Mouse (Mus musculus) midbrain, embryonic 16.5 days (tissue): ENCODE results near the gene Map2k3. TPM values are rescaled to one million over a fixed set of nuclear protein-coding genes. Genes with fewer than 3 reads are reported as not detected.

Experiments
- ATAC-seq: fragments of 200-750 bp; cut with Nextera tagmentation; 2 replicates; pipeline ENCODE4 v1.8.0; 2017; ENCODE audit warnings: moderate TSS enrichment
- H3K27ac ChIP-seq: fragments of 300-500 bp; sonication (generic); 2 replicates; pipeline ENCODE4 v1.5.1; 2014; ENCODE audit warnings: mild to moderate bottlenecking, low read length, mixed read lengths
- H3K27me3 ChIP-seq: fragments of 300-500 bp; sonication (generic); 2 replicates; pipeline ENCODE4 v1.6.1; 2014; ENCODE audit warnings: low read depth, low read length, mixed read lengths; ENCODE audit not compliant: control insufficient read depth, insufficient read depth
- H3K36me3 ChIP-seq: fragments of 300-500 bp; sonication (generic); 2 replicates; pipeline ENCODE4 v1.6.1; 2014; ENCODE audit warnings: mild to moderate bottlenecking, low read length, moderate library complexity, mixed read lengths; ENCODE audit not compliant: control insufficient read depth, insufficient read depth
- H3K4me1 ChIP-seq: fragments of 300-500 bp; sonication (generic); 2 replicates; pipeline ENCODE4 v1.6.1; 2014; ENCODE audit warnings: mild to moderate bottlenecking, low read length, mixed read lengths; ENCODE audit not compliant: control insufficient read depth, insufficient read depth
- H3K4me2 ChIP-seq: fragments of 300-500 bp; sonication (generic); 2 replicates; pipeline ENCODE4 v1.6.1; 2014; ENCODE audit warnings: mild to moderate bottlenecking, low read length, mixed read lengths
- H3K4me3 ChIP-seq: fragments of 300-500 bp; sonication (generic); 2 replicates; pipeline ENCODE4 v1.5.1; 2014; ENCODE audit warnings: low read depth, mild to moderate bottlenecking, low read length, moderate library complexity, mixed read lengths
- H3K9ac ChIP-seq: fragments of 300-500 bp; sonication (generic); 2 replicates; pipeline ENCODE4 v1.6.1; 2014; ENCODE audit warnings: low read depth, low read length, mixed read lengths
- H3K9me3 ChIP-seq: fragments of 300-500 bp; sonication (generic); replicated peaks from 2 replicates; pipeline ENCODE4 v1.6.1; 2014; ENCODE audit warnings: mild to moderate bottlenecking, low read length, mixed read lengths; ENCODE audit not compliant: control insufficient read depth, poor library complexity, severe bottlenecking
- WGBS: fragments of 180-500 bp; shearing (Covaris S2); extraction: QIAGEN DNeasy Blood & Tissue Kit; methylation state at CpG from one replicate; pipeline ENCODE4 v1.1.7; 2014; 5-methylcytosine and 5-hydroxymethylcytosine counted together
- polyA plus RNA-seq: library from polyadenylated mRNA; unstranded; fragments of >200 nt; fragmentation: Nextera tagmentation; extraction: Ambion mirVana; gene quantifications from 2 replicates; pipeline ENCODE4 v1.2.1, GENCODE M21; 2015

Map2k3 gene
- polyA plus RNA-seq, 1 experiment from 2014 or later: 29.5 TPM

DNA sequence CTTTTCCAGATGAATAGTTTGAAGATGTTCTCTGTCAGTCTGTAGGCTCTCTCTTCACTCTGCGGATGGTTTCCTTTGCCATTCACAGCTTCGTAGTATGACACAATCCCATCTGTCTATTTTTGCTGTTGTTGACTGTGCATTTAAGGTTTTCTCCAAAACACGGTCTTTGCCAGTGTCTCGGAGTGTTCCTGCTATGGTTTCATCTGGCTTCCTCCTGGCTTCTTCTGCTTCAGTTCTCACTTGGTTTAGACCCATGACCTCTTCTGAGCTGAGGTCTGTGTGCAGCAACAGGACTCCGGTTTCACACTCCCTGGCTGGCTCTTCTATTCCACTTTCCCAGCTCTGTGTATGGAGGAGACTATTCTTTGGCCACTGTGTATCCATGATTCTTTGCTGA is 30.9 kb downstream of the Map2k3 start:
- H3K4me3 ChIP-seq: no peak overlapping the region
- H3K4me1 ChIP-seq: 0 out of 2 replicates have a peak, but pooled peaks cover 3% of the 10 kb centered on the region
- WGBS: 85% methylated on average over 5 of the region's 5 CpGs
- no peaks in the 10 kb centered on the region for H3K36me3 ChIP-seq
- H3K27ac ChIP-seq: no peak overlapping the region
- H3K9me3 ChIP-seq: no peaks in the 10 kb centered on the region
- no peak for ATAC-seq
- H3K27me3 ChIP-seq: no peaks in the 10 kb centered on the region
- no peak overlapping the region for H3K4me2 ChIP-seq
- H3K9ac ChIP-seq: no peak overlapping the region

DNA sequence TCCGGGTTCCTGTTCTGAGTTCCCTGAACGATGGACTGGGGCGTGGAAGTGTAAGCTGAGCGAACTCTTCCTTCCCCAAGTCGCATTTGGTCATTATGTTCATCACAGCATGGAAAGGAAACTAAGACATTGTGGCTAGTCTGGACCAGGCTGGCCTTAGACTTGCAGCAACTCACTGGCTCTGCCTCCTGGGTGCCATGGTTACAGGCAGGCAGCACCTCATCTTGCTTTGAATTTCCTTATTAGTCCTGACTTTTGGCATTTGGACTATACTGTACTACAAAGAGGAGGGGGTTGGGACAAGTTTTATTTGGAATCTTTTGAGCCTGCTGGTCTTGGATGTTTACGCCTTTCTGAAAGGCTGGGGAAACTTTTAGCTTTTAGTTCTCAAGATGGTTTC is 35.1 kb downstream of the Map2k3 start:
- no peaks in the 10 kb centered on the region for H3K36me3 ChIP-seq
- H3K4me2 ChIP-seq: no peak overlapping the region
- H3K27me3 ChIP-seq: no peaks in the 10 kb centered on the region
- ATAC-seq: no peak
- 57% methylated on average over 6 of the region's 6 CpGs for WGBS
- no peak overlapping the region for H3K9ac ChIP-seq
- 0 out of 2 replicates have a peak, but pooled peaks cover 3% of the 10 kb centered on the region for H3K4me1 ChIP-seq
- peaks cover 5% of the 10 kb centered on the region; the same call in 1 of the 2 replicates for H3K9me3 ChIP-seq
- H3K4me3 ChIP-seq: no peak overlapping the region
- no peak overlapping the region; the same call in 1 of the 2 replicates for H3K27ac ChIP-seq

DNA sequence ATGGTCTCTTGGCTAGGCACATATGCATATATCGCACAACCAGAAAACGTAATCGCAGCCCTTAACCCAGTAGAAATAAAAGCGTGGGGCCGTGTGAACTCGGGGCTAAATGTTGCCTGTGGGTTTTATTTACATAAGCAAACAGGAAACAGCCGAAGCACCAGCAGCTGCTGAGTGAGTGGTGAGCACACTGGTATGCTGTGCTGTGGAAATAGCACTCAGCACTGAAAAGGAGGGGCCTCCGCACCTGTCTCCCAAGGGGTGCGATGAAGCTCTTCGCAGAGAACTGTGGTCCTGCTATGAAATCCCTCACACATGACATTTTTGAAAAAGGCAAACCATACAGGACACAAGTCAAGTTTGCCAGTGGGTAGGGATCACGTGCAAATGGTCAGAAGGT is 43.3 kb downstream of the Map2k3 start:
- ATAC-seq: no peak
- H3K9ac ChIP-seq: no peak overlapping the region
- H3K4me2 ChIP-seq: no peak overlapping the region
- 83% methylated on average over 11 of the region's 11 CpGs for WGBS
- H3K4me3 ChIP-seq: no peak overlapping the region
- H3K27me3 ChIP-seq: no peaks in the 10 kb centered on the region
- H3K9me3 ChIP-seq: no peaks in the 10 kb centered on the region
- no peaks in the 10 kb centered on the region for H3K36me3 ChIP-seq
- H3K27ac ChIP-seq: no peak overlapping the region
- no peaks in the 10 kb centered on the region for H3K4me1 ChIP-seq

DNA sequence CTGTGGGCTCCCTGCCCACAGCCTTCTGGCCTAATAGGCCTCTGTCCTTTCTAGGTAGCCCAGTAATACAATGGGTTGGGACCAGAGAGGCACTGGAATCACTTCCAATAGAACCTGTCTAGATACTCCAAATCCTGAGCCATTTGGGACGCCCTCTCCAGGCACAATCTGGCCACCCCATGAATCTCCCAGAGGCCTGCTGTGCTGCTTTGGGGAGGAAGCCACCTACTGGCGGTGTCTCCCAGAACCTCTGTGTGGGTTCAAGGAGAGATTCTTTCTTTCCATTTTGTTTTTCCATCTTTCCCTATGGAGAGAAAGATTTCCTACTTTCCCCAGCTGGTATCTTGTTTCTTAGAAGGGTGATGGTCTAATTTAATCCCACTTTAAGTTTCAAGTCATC is 44.4 kb downstream of the Map2k3 start:
- Histone ChIP-seq H3K9ac (no peak overlapping the region), H3K4me2 (no peak overlapping the region), H3K27me3 (no peaks in the 10 kb centered on the region), H3K4me1 (no peaks in the 10 kb centered on the region), H3K4me3 (no peak overlapping the region), H3K9me3 (no peaks in the 10 kb centered on the region), H3K27ac (no peak overlapping the region), H3K36me3 (no peaks in the 10 kb centered on the region)
- WGBS: 68% methylated on average over 2 of the region's 2 CpGs
- no peak for ATAC-seq

DNA sequence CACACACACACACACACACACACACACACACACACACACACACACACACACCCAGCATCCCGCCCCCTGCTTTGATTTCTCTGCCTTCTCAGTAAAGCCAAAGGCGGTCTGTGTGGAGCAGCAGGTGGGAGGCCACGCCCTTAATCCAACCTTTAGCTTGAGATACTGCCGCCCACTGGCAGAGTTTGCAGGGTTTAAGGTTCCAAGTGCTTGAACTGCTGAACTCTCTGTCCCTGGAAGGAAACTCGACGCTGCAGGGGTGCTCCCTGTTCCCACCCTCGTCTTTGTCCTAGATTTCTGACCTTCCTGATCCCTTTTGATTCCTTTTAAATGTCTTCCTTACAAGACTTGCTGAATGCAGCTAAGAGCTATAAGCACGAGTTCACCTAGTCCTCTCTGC is 44.9 kb downstream of the Map2k3 start:
- WGBS: 9% methylated on average over 7 of the region's 8 CpGs
- no peaks in the 10 kb centered on the region for H3K36me3 ChIP-seq
- H3K4me3 ChIP-seq: no peak overlapping the region
- H3K9me3 ChIP-seq: no peaks in the 10 kb centered on the region
- no peak overlapping the region for H3K27ac ChIP-seq
- no peaks in the 10 kb centered on the region for H3K27me3 ChIP-seq
- no peak overlapping the region for H3K4me2 ChIP-seq
- no peaks in the 10 kb centered on the region for H3K4me1 ChIP-seq
- ATAC-seq: no peak
- H3K9ac ChIP-seq: no peak overlapping the region

DNA sequence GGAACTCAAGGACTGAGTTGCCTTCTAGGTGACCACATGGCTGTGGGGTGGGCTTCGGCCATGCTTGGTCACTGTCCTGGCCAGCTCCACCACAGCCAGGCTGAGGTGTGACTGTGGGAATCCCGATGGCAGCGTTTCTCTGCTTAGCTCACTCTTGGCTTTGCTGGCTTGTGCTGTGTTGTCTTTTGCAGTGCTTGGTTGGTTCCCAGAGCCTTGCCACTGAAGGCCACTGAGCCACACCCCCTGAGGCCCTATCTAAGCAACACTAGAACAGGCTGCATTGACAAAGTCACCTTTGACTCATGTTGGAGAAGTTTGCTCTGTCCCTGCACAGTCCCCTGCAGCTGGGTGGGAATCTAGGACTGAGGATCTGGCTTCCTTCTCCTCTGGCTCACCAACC is 45.3 kb downstream of the Map2k3 start:
- Histone ChIP-seq H3K27me3 (no peaks in the 10 kb centered on the region), H3K27ac (no peak overlapping the region), H3K4me1 (no peaks in the 10 kb centered on the region), H3K36me3 (no peaks in the 10 kb centered on the region), H3K9ac (no peak overlapping the region), H3K9me3 (no peaks in the 10 kb centered on the region), H3K4me2 (no peak overlapping the region), H3K4me3 (no peak overlapping the region)
- 45% methylated on average over 3 of the region's 3 CpGs for WGBS
- no peak for ATAC-seq

DNA sequence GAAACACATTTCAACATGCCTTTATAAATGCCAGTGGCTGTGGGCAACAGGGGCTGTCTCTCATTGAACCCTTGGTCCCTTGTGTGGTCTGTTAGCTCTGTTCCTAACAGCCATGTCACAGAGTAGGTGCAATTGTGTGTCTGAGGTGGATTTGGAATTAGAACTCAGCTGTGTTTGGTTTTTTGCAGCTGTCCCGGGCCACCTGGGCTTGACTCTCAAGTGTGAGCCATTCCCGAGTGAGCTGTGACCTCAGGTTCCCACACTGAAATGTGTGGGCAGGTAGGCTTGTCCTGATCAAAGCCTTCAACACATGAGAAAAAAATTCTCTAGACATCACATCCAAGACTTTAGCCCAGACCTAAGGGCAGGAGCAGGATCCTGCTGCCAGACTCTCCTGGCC is 46.8 kb downstream of the Map2k3 start:
- H3K4me2 ChIP-seq: no peak overlapping the region
- H3K27me3 ChIP-seq: no peaks in the 10 kb centered on the region
- H3K9ac ChIP-seq: no peak overlapping the region
- 81% methylated on average over 2 of the region's 2 CpGs for WGBS
- no peaks in the 10 kb centered on the region for H3K36me3 ChIP-seq
- H3K27ac ChIP-seq: no peak overlapping the region
- no peaks in the 10 kb centered on the region for H3K9me3 ChIP-seq
- no peak overlapping the region for H3K4me3 ChIP-seq
- no peak for ATAC-seq
- no peaks in the 10 kb centered on the region for H3K4me1 ChIP-seq

DNA sequence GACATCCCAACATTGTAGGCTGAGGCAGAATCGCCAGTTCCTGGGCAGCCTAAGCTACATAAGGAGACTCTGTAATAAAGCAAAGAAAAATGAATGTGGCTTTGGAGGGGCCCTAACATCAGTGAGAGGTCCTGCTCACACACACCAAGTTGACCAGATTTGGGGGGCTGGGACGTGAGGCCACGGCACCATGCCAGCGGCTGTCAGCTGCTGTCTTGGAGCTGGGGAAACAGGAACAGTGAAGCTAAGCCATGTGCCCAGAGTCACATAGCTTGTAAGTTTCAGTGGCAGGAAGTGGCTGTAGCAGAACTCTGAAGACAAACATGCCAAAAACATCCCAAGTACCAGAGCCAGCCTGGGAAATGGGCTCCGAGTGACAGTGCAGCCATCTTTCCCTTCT is 48.0 kb downstream of the Map2k3 start:
- Histone ChIP-seq H3K36me3 (no peaks in the 10 kb centered on the region), H3K27ac (no peak overlapping the region), H3K4me1 (no peaks in the 10 kb centered on the region), H3K27me3 (no peaks in the 10 kb centered on the region), H3K4me3 (no peak overlapping the region), H3K9me3 (no peaks in the 10 kb centered on the region), H3K9ac (no peak overlapping the region), H3K4me2 (no peak overlapping the region)
- WGBS: 89% methylated on average over 5 of the region's 5 CpGs
- ATAC-seq: no peak

DNA sequence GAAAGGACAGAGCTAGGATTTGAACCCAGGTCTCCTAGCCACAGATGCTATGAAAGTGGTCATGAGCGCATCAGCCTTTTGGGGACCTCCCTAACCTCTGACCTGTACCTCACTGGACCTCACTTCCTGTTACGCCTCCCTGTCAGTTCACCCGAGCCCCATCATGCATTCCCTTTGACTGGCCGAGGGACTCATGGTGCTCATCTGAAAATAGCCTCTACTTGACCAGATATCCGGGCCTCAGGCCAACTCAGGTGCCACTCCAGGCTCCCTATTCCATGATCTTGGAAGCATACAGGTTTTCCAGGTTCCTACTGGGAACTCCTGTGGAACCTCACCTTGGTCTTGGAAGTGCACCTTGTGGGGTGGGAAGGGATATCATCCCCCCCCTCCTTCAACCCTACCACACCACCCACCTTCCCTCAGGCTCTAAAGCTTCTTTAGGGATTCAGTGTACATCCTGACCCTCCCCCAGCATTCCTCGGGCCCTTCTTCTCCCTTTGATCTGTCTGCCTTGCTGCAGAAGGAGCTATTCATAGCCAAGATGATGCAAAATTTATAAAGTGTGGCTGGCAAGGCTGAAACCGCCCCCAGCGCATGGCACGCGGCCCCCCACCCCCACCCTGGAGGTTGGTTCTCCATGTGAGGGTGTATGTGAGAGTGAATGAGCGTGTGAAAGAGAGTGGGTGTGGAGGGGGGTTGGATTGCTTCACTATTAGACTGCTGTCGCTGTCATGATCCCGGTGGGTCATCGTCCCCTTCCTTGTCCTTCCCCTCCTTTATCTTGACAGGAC is 50.1 kb downstream of the Map2k3 start:
- Histone ChIP-seq H3K9ac (no peak overlapping the region), H3K27me3 (no peaks in the 10 kb centered on the region), H3K4me1 (no peaks in the 10 kb centered on the region), H3K4me3 (no peak overlapping the region), H3K27ac (no peak overlapping the region), H3K4me2 (no peak overlapping the region), H3K36me3 (no peaks in the 10 kb centered on the region), H3K9me3 (no peaks in the 10 kb centered on the region)
- peak; percentile 66; the same call in 1 of the 2 replicates for ATAC-seq
- 59% methylated on average over 14 of the region's 14 CpGs for WGBS
